Mouse (Mus musculus) erythroid progenitor cell, adult 5-6 weeks (primary cell): ENCODE measurements around the gene Smim6. TPM values are rescaled to one million over a fixed set of nuclear protein-coding genes. Genes with fewer than 3 reads are reported as not detected.

Source experiments
- ATAC-seq: replicated peaks from 2 replicates; pipeline ENCODE4 v1.8.0; 2016; ENCODE audit warnings: moderate number of reproducible peaks, mild to moderate bottlenecking, moderate TSS enrichment, inconsistent platforms; ENCODE audit not compliant: poor library complexity, low FRiP score, severe bottlenecking
- total RNA-seq, 2 experiments: library from RNA; stranded (forward) in 1 of 2; stranded (reverse) in 1 of 2; fragments of 150-400 nt in 1 of 2; fragments of 186-747, 209-891 nt in 1 of 2; gene quantifications; 2 replicates each; pipeline versions ENCODE4 v1.2.3 to v1.2.4; 2015 to 2017; ENCODE audit warnings: low replicate concordance in 2 of 2

Gene Smim6
- total RNA-seq, 2 experiments from 2014 or later: 0.23 to 15.1 TPM

GRCm38 (mm10) chr11:115929818-115930217 is 18.0 kb downstream of the Smim6 start:
- ATAC-seq: no peak

GRCm38 (mm10) chr11:115931235-115931634 is 19.4 kb downstream of the Smim6 start:
- no peak for ATAC-seq

GRCm38 (mm10) chr11:115933108-115933746 is 21.4 kb downstream of the Smim6 start, which contains the start of the genes Sap30bp and Recql5:
Sap30bp (plus strand) TSS chr11:115933282.
Recql5 (minus strand) TSS chr11:115933477.
- ATAC-seq: peak; percentile 98

GRCm38 (mm10) chr11:115933747-115934110 is 21.9 kb downstream of the Smim6 start:
- ATAC-seq: no peak

DNA sequence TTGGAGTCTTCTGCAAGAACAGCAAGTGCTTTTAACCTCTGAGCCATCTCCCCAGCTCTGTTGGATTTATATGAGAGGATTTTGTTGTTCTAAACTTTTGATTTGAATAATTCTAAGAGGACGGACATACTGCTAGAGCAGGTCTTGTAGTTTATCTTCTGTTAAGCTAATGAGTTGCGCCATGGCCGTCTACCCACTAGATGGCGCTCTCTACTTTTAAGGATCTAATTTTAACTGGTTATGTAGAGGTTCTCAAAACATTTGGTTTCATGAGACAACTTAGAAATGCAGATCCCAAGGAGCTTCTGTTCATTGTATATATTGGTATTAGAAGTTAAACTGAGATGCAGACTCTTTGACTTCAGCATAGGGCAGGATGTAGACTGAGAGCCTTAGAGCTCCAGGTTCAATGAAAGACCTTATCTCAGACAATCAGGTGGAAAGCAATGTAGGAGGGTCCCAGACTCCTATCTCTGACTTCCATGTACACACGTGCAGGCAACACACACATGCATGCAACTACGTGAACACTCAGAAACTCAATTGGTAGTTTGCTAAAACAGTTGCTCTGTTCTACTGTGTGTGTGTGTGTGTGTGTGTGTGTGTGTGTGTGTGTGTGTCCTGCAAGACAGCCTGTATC is 28.0 kb downstream of the Smim6 start:
- peak; percentile 80 for ATAC-seq

DNA sequence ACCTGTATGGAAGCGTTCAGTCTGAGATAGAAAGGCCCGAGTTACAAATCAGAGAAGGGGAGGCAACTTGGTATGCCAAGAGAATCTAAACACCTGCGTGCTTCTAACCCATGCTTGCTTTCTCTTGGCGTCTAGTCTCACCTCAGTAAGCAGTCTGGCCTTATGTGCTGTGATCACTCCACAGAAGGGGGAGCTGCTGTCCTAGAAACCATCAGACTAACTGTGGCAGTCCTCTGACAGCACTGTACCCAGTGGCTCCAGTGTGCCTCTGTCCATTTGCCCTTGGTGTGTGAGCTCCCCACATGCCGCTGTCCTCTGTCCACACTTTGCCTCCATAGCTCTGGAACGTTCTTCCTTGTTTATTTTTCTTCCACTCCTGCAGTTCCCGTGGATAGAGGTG is 30.2 kb downstream of the Smim6 start:
- no peak for ATAC-seq

- ATAC-seq: no peak
These were observed 33.4 kb downstream of the Smim6 start for GRCm38 (mm10) chr11:115945247-115945646.

DNA sequence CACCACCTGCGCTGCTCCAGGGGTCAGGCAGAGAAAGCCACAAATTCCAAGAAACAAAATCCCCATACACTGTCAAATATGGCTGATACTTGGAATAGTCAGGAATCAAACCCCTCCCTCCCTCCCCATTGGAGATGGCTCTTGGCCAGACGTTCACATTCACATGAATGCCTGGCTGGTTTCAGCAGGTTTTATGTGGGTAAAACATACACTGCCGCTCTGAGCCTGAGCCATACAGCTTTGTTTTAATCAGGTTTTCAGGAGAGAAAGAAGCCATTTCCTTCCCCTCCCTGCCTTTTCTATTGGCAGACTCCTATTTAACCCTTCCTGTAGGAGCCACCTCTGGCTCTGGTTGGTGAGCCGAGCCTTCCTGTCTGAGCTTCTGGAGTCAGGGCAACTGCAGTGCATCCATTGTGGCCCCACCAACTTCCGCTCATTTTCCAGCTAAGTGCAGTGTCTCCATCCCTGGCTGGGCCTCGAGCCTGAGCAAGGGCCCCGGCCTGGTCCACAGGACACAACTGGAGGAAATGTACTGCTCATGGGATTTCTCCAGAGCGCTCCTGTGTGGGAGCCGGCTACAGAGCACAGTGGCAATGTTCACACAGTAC is 34.5 kb downstream of the Smim6 start:
- no peak for ATAC-seq

GRCm38 (mm10) chr11:115948316-115948715 is 36.5 kb downstream of the Smim6 start:
- ATAC-seq: no peak

DNA sequence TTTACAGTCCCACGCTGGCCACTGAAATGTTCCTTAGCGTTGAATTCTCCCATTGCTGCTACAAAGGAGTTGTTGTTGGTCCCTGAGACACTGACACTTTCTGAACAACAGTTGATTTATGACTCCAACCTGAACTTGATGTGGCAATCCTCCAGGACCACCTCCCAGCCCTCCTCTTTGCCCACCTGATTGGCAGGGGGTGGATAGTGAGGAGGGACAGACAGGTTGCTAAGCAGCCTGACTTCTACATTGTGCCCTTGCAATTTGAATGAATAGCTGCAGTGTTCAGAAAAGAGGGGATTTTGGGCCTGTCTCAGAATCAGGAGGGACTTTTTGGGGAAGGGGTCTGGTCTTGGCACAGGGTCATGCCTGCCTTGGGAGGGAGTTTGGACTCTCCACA is 38.9 kb downstream of the Smim6 start:
- no peak for ATAC-seq

DNA sequence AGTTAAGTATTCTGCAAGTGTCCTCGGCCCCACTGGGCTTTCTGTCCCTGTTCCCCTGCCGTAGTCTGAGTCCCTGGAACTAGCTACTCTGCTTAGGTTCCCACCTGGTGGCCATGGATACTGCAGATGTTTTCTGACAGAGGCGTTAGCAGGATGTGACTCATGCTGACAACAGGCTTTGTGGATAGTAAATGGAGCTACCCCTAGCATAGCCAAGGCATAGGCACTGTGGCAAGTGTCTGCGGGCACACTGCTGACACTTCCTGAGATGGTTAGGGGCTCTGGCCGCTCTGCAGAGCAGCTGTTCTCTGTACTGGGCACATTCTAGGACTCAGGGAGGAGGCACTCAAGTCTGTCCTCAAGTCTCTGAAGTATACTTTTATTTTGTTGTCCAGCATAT is 42.9 kb downstream of the Smim6 start:
- ATAC-seq: no peak

DNA sequence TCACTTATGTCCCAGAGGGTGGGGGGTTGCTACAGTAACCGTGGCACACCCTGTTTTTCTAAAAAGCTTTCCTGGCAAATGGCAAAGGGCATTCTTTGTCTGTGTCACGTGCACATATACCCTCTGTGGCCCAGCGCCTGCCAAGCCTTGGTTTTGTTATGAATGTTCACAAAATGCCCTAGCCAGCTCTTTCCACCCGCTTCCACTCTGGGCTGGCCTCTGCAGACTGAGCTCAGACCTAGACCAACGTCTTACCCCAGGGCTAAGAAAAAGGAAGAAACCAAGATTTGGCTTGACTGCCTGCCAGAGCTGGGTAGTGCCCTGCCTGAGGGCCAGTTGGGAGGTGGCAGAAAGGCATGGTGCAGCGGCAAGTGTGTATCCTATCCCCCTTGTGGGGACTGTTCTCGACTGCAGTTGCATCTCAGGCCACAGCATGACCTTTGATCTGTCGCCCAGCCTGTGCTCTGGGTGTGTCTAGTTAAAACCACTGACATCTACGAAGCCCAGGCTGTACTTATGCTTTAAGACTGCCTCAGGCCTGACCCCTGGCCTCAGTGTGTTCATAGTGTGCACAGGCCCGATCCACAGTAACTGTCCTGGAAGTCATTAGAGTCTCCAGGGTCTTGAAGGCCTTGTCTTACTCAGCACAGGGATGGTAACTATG is 43.5 kb downstream of the Smim6 start:
- no peak for ATAC-seq

DNA sequence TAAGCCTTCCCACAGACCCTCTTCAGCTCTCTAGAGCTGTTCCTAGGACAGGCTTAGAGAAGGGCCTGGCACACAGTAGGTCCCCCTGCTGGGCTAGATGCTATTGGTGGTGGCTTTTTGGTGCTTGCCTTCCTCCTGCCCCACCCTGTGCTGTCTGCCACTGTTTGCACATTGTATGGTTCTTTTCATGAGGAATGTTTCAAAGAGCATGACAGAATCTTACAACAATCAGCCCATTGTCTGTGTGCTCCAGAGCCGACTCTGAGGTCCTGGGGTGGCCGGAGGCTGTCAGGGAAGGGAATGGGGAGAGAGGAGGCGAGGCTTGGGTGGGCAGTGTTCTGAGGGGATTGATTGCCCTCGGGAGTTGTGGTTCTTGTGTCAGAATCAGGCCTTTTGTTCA is 44.6 kb downstream of the Smim6 start:
- no peak for ATAC-seq

GRCm38 (mm10) chr11:115957971-115958370 is 46.2 kb downstream of the Smim6 start:
- ATAC-seq: no peak

- ATAC-seq: no peak
These were observed 47.2 kb downstream of the Smim6 start for GRCm38 (mm10) chr11:115959018-115959417.

GRCm38 (mm10) chr11:115962651-115963412 is 51.0 kb downstream of the Smim6 start:
- ATAC-seq: no peak
